Mouse (Mus musculus) hindbrain, postnatal 0 days (tissue): ENCODE measurements around the gene Nlrc5. TPM values are rescaled to one million over a fixed set of nuclear protein-coding genes. Genes with fewer than 3 reads are reported as not detected.

Source experiments
- ATAC-seq: fragments of 200-750 bp; cut with Nextera tagmentation; 2 replicates; pipeline ENCODE4 v1.8.0; 2017; ENCODE audit warnings: mild to moderate bottlenecking, moderate TSS enrichment, moderate library complexity
- DNase-seq: peaks from one replicate; pipeline ENCODE4 v3.0.0-alpha.2; 2015; ENCODE audit warnings: low spot score
- H3K27ac ChIP-seq: fragments of 300-500 bp; sonication (generic); 2 replicates; pipeline ENCODE4 v1.5.1; 2014; ENCODE audit warnings: mild to moderate bottlenecking
- H3K27me3 ChIP-seq: fragments of 300-500 bp; sonication (generic); 2 replicates; pipeline ENCODE4 v1.6.1; 2014; ENCODE audit warnings: low read length, mixed read lengths; ENCODE audit not compliant: insufficient read depth
- H3K36me3 ChIP-seq: fragments of 300-500 bp; sonication (generic); 2 replicates; pipeline ENCODE4 v1.6.1; 2014; ENCODE audit warnings: low read length, mixed read lengths; ENCODE audit not compliant: insufficient read depth
- H3K4me1 ChIP-seq: fragments of 300-500 bp; sonication (generic); 2 replicates; pipeline ENCODE4 v1.6.1; 2014; ENCODE audit warnings: antibody characterized with exemption, low read length, mixed read lengths; ENCODE audit not compliant: insufficient read depth
- H3K4me2 ChIP-seq: fragments of 300-500 bp; sonication (generic); 2 replicates; pipeline ENCODE4 v1.6.1; 2014; ENCODE audit warnings: low read depth, mild to moderate bottlenecking, low read length, moderate library complexity, mixed read lengths
- H3K4me3 ChIP-seq: fragments of 300-500 bp; sonication (generic); 2 replicates; pipeline ENCODE4 v1.5.1; 2014; ENCODE audit warnings: low read length
- H3K9ac ChIP-seq: fragments of 300-500 bp; sonication (generic); replicated peaks from 2 replicates; pipeline ENCODE4 v1.6.1; 2014; ENCODE audit warnings: mild to moderate bottlenecking, low read length, moderate library complexity, mixed read lengths
- H3K9me3 ChIP-seq: fragments of 300-500 bp; sonication (generic); 2 replicates; pipeline ENCODE4 v1.6.1; 2016; ENCODE audit warnings: low read length, mixed read lengths
- CTCF ChIP-seq: IDR thresholded peaks from 2 replicates; pipeline ENCODE4 v1.5.1; 2016; ENCODE audit warnings: antibody characterized with exemption, control low read depth, low read depth
- WGBS: fragments of 180-500 bp; shearing (Covaris S2); extraction: QIAGEN DNeasy Blood & Tissue Kit; methylation state at CpG from one replicate; pipeline ENCODE4 v1.1.7; 2014; 5-methylcytosine and 5-hydroxymethylcytosine counted together
- polyA plus RNA-seq: library from polyadenylated mRNA; unstranded; fragments of >200 nt; fragmentation: Nextera tagmentation; extraction: Ambion mirVana; gene quantifications from 2 replicates; pipeline ENCODE4 v1.2.1, GENCODE M21; 2015
- total RNA-seq: library from RNA; depleted of rRNA; stranded (reverse); fragments of >200 nt; gene quantifications from 2 replicates; pipeline ENCODE4 v1.2.3, GENCODE M21; 2014

Nlrc5 gene
- total and polyA plus RNA-seq, 2 experiments from 2014 or later, result 0.38 to 0.89 TPM

- 94% methylated on average over 15 of the region's 15 CpGs for WGBS
- Histone ChIP-seq H3K27me3 (no peaks in the 10 kb centered on the region), H3K9ac (no peak overlapping the region), H3K4me1 (0 out of 2 replicates have a peak, but pooled peaks cover 3% of the 10 kb centered on the region), H3K9me3 (no peaks in the 10 kb centered on the region), H3K4me2 (no peak overlapping the region), H3K36me3 (no peaks in the 10 kb centered on the region), H3K27ac (no peak overlapping the region), H3K4me3 (no peak overlapping the region)
- no peak for TF ChIP-seq CTCF
- ATAC-seq (no peak), DNase-seq (no peak)
Observed at GRCm38 (mm10) chr8:94435397-94436111, 1.4 kb downstream of the Nlrc5 start.

DNA sequence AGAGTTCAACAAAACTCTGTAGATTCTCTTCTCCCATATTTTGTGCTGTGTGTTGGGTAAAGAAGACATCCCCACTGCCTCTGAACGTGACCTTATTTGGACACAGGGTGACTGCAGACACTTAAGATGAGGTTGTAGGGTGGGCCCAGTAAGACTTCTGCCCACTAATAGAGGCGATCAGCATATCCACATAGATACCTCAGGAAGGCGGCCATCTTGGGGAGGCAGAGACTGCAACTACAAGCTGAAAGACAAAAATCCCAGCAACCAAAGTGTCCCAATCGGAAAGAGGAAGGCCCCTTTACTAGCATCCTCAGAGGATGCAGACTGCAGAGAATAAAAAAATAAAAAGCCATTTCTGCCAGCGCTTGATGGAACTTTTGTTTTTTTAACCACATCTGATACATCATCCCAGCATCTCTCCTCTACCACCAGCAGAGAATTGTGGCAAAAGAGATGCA is 2.0 kb downstream of the Nlrc5 start:
- Histone ChIP-seq H3K9me3 (no peaks in the 10 kb centered on the region), H3K27me3 (no peaks in the 10 kb centered on the region), H3K27ac (no peak overlapping the region), H3K4me3 (no peak overlapping the region), H3K4me1 (0 out of 2 replicates have a peak, but pooled peaks cover 3% of the 10 kb centered on the region), H3K4me2 (no peak overlapping the region), H3K9ac (no peak overlapping the region), H3K36me3 (no peaks in the 10 kb centered on the region)
- DNase-seq, result no peak
- no peak for TF ChIP-seq CTCF
- ATAC-seq, result no peak
- 90% methylated on average over 5 of the region's 5 CpGs for WGBS

DNA sequence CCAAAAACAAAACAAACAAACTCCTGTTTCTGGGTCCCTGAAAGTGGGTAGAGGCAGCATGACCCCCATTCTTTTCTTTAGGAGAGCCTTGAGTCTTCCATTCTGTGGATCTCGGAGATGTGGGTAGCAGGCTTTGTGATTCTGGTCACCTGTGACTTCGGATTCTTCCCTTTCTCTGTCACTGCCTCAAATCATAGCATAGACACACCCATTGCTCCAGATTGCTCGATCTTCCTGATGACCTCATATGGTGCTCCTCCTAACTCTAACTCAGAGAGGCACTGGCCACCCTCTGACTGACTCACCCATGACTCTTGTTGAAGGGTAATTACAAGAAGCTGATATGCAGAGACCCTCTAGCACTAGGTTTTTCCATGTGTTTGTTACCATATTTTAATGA is 2.7 kb downstream of the Nlrc5 start:
- H3K9ac ChIP-seq, result no peak overlapping the region
- ATAC-seq, result no peak
- no peak overlapping the region for H3K4me2 ChIP-seq
- no peak for DNase-seq
- no peaks in the 10 kb centered on the region for H3K36me3 ChIP-seq
- TF ChIP-seq CTCF, result no peak
- WGBS, result 84% methylated on average over 3 of the region's 3 CpGs
- H3K4me1 ChIP-seq, result 0 out of 2 replicates have a peak, but pooled peaks cover 3% of the 10 kb centered on the region
- no peaks in the 10 kb centered on the region for H3K9me3 ChIP-seq
- no peaks in the 10 kb centered on the region for H3K27me3 ChIP-seq
- no peak overlapping the region for H3K4me3 ChIP-seq
- no peak overlapping the region for H3K27ac ChIP-seq

DNA sequence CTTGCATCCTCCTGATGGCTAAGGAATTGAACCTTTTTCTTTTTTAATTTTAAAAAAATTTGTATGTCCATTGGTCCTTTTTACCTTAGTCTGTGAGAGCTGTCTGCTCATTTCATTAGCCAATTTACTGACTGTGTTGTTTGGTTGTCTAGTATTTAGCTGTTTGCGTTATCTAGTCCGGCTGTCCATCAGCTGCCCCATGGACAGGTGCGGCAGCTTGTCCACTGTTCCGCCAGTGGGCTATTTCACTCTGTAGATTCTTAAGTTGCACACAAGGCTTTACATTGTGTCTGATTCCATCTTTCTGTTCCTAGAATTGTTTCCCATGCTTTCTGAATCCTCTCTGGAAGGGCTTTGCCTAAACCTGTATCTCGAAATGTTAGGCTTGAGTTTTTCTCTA is 4.5 kb downstream of the Nlrc5 start:
- no peak overlapping the region for H3K27ac ChIP-seq
- ATAC-seq (no peak), DNase-seq (no peak)
- no peaks in the 10 kb centered on the region for H3K9me3 ChIP-seq
- WGBS, result 96% methylated on average over 5 of the region's 5 CpGs
- no peak overlapping the region for H3K4me3 ChIP-seq
- H3K36me3 ChIP-seq, result no peaks in the 10 kb centered on the region
- TF ChIP-seq CTCF, result no peak
- 0 out of 2 replicates have a peak, but pooled peaks cover 3% of the 10 kb centered on the region for H3K4me1 ChIP-seq
- no peaks in the 10 kb centered on the region for H3K27me3 ChIP-seq
- H3K9ac ChIP-seq, result no peak overlapping the region
- no peak overlapping the region for H3K4me2 ChIP-seq

DNA sequence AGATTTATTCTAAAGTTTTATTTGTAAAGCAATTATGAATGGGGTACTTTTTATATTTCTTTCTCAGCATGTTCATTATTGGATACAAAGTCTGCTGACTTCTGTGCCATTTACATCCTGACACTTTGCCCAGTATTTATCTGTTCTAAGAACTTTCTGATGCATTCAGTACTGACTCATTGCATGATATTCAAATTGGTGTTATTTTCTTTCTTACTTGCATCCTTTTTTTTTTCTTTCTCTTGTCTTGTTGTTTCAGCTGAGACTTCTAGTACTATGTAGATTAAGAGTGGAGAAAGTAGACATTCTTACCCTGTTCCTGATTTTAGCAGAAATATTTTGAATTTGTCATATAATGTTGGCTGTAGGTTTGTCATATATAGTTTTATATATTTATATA is 5.5 kb downstream of the Nlrc5 start:
- no peak overlapping the region for H3K9ac ChIP-seq
- H3K27me3 ChIP-seq, result no peaks in the 10 kb centered on the region
- DNase-seq (no peak), ATAC-seq (no peak)
- no peak overlapping the region for H3K27ac ChIP-seq
- H3K36me3 ChIP-seq, result no peaks in the 10 kb centered on the region
- no peak overlapping the region for H3K4me3 ChIP-seq
- TF ChIP-seq CTCF, result no peak
- no peaks in the 10 kb centered on the region for H3K4me1 ChIP-seq
- H3K4me2 ChIP-seq, result no peak overlapping the region
- H3K9me3 ChIP-seq, result no peaks in the 10 kb centered on the region

DNA sequence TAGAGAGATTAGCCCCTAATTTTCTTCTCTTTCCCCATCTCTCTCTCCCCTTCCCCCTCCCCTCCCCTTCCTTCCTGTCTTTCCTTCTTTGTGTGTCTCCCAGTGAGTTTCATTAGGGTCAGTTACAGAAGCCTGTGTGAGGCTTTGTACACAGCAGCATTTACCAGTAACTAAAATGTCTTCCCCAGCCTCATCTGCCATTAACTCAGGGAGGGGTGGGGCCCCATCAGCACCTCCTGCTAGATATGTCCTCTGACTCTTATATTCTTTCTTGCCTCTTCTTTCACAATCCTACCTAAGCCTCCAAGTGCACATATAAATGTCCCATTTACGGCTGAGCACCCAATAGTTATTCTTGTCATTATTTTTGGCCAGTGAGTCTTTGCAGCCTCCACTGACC is 6.2 kb downstream of the Nlrc5 start:
- WGBS, result 90% methylated on average over 1 of the region's 1 CpGs
- Histone ChIP-seq H3K27ac (no peak overlapping the region), H3K4me2 (no peak overlapping the region), H3K36me3 (no peaks in the 10 kb centered on the region), H3K9ac (no peak overlapping the region), H3K4me3 (no peak overlapping the region), H3K27me3 (no peaks in the 10 kb centered on the region), H3K9me3 (no peaks in the 10 kb centered on the region), H3K4me1 (no peaks in the 10 kb centered on the region)
- no peak for DNase-seq
- no peak for TF ChIP-seq CTCF
- no peak for ATAC-seq

DNA sequence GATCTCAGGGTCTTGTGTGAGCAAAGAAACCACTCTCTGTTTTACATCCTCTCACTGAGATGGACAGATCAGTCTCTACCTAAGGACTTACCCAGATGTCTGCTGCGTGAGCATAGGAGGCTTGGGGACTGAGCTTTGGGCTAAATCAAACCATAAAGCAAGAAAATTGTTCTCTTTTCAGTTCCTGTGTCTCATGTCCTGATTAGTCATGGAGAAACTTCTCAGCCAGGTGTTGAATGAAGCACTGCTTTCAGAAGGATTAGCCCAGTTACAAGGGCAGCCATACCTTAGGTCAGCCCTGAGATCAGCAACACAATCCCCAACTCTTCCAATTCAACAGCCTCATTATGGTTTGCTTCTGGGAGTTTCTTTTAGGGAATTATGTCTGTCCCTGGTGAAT is 7.5 kb downstream of the Nlrc5 start:
- no peak overlapping the region for H3K4me3 ChIP-seq
- no peaks in the 10 kb centered on the region for H3K9me3 ChIP-seq
- DNase-seq (no peak), ATAC-seq (no peak)
- H3K36me3 ChIP-seq, result no peaks in the 10 kb centered on the region
- TF ChIP-seq CTCF, result no peak
- no peak overlapping the region for H3K4me2 ChIP-seq
- no peak overlapping the region for H3K27ac ChIP-seq
- no peak overlapping the region for H3K9ac ChIP-seq
- WGBS, result 94% methylated on average over 1 of the region's 1 CpGs
- no peaks in the 10 kb centered on the region for H3K27me3 ChIP-seq
- no peaks in the 10 kb centered on the region for H3K4me1 ChIP-seq
